Mouse (Mus musculus): ENCODE measurements around the gene Dhx40. TPM values are rescaled to one million over a fixed set of nuclear protein-coding genes. Genes with fewer than 3 reads are reported as not detected.

Gene Dhx40
- polyA plus RNA-seq, 1 experiment: 0.38 TPM

GRCm38 (mm10) chr11:86734241-86734939 lies 73.2 kb downstream of the Dhx40 start:
- TF ChIP-seq GATA1 (IDR thresholded peaks at IDR 0.05; ENCODE audit: low read length) (no peak), TAL1 (IDR thresholded peaks at IDR 0.05; ENCODE audit: low read length) (no peak)
- H3K4me3 ChIP-seq (replicated peaks): no peak overlapping the region
- H3K36me3 ChIP-seq (ENCODE audit: control insufficient read depth): peaks cover 97% of the 10 kb centered on the region
- H3K9me3 ChIP-seq (ENCODE audit: control insufficient read depth, low read length): no peaks in the 10 kb centered on the region
- H3K27me3 ChIP-seq (ENCODE audit: control insufficient read depth): no peaks in the 10 kb centered on the region
- H3K4me1 ChIP-seq (ENCODE audit: control insufficient read depth): peaks cover 36% of the 10 kb centered on the region

DNA sequence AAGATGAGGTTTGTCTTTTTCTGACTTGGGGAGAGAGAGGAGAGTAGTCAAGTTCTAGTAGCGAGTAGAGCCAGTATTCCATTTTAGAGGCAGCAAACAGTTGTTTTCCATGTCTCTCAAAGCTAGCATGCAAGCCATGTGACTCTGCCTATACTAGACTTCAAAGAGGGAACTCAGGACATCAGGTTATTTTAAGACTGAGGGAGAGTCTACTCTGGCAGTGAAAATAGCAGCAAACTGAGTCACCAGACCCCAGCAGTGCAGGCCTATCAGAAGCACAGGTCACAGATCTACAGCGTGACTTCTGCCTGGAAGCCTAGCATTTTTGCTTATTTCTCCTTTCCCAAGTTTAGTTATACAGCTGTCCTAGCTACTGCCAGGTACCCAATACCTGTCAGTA lies 76.1 kb downstream of the Dhx40 start:
- H3K4me3 ChIP-seq (replicated peaks): no peak overlapping the region
- peaks cover 99% of the 10 kb centered on the region for H3K36me3 ChIP-seq (ENCODE audit: control insufficient read depth)
- TF ChIP-seq GATA1 (IDR thresholded peaks at IDR 0.05; ENCODE audit: low read length): no peak
- TF ChIP-seq TAL1 (IDR thresholded peaks at IDR 0.05; ENCODE audit: low read length): no peak
- H3K9me3 ChIP-seq (ENCODE audit: control insufficient read depth, low read length): no peaks in the 10 kb centered on the region
- no peaks in the 10 kb centered on the region for H3K27me3 ChIP-seq (ENCODE audit: control insufficient read depth)
- H3K4me1 ChIP-seq (ENCODE audit: control insufficient read depth): peaks cover 9% of the 10 kb centered on the region

DNA sequence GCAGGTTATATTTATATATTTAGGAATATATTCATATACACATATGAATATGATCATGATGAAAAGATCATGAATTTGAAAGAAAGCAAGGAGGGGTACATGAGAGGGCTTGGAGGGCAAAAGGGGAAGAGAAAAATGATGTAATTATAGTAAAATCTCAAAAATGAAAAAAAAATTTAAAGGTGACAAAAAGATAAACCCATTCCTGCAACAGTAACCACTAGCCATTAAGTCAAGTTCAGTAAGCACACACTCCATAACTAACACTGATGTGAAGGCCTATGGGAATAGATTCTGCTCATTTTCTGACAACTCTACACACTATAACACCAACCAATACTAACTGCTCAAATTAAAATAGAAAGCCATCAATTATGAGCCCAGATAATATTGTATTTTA lies 81.9 kb downstream of the Dhx40 start:
- Histone ChIP-seq H3K9me3 (ENCODE audit: control insufficient read depth, low read length) (no peaks in the 10 kb centered on the region), H3K36me3 (ENCODE audit: control insufficient read depth) (peaks cover 100% of the 10 kb centered on the region), H3K27me3 (ENCODE audit: control insufficient read depth) (no peaks in the 10 kb centered on the region), H3K4me1 (ENCODE audit: control insufficient read depth) (no peaks in the 10 kb centered on the region), H3K4me3 (replicated peaks) (no peak overlapping the region)
- TF ChIP-seq GATA1 (IDR thresholded peaks at IDR 0.05; ENCODE audit: low read length) (no peak), TAL1 (IDR thresholded peaks at IDR 0.05; ENCODE audit: low read length) (no peak)

DNA sequence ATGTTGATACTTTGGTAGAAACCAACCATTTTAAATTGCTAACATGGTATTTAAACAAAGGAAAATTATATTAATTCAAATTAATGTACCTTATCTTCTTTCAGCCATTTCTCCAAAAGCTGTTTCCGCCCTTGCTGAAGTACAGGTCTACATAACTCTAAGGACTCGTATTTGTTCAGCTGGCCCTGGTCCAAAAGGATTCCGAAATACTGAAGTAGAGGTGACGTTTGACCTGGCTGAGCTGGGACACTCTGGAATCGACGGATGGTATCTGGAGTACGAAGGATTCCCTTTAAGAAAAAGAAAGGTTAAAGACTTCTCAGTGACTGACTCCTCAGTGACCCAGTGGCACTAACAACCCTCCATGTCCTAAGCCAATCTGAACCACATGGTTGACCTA lies 82.6 kb downstream of the Dhx40 start:
- H3K27me3 ChIP-seq (ENCODE audit: control insufficient read depth): no peaks in the 10 kb centered on the region
- no peaks in the 10 kb centered on the region for H3K9me3 ChIP-seq (ENCODE audit: control insufficient read depth, low read length)
- TF ChIP-seq TAL1 (IDR thresholded peaks at IDR 0.05; ENCODE audit: low read length) (no peak), GATA1 (IDR thresholded peaks at IDR 0.05; ENCODE audit: low read length) (no peak)
- H3K36me3 ChIP-seq (ENCODE audit: control insufficient read depth): peaks cover 100% of the 10 kb centered on the region
- no peak overlapping the region for H3K4me3 ChIP-seq (replicated peaks)
- no peaks in the 10 kb centered on the region for H3K4me1 ChIP-seq (ENCODE audit: control insufficient read depth)

DNA sequence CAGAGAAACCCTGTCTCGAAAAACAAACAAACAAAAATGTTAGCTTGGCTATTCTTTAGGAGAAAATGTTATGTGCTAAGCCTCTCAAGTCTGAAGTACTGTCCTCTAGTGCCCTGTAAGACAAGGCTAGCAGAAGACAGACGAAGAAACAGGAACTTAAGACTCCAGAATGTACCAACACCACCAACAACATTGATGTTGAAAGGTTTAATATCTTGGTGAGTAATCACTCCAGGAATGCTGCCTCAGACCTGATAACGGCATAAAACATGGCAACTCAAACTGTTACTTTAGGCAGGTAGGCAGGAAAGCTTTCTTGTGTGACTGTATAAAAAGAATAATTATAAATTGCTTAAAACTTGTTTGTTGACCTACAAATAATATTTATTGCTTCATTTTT lies 83.5 kb downstream of the Dhx40 start:
- peaks cover 100% of the 10 kb centered on the region for H3K36me3 ChIP-seq (ENCODE audit: control insufficient read depth)
- H3K9me3 ChIP-seq (ENCODE audit: control insufficient read depth, low read length): no peaks in the 10 kb centered on the region
- H3K27me3 ChIP-seq (ENCODE audit: control insufficient read depth): no peaks in the 10 kb centered on the region
- H3K4me3 ChIP-seq (replicated peaks): no peak overlapping the region
- no peaks in the 10 kb centered on the region for H3K4me1 ChIP-seq (ENCODE audit: control insufficient read depth)
- no peak for TF ChIP-seq TAL1 (IDR thresholded peaks at IDR 0.05; ENCODE audit: low read length)
- TF ChIP-seq GATA1 (IDR thresholded peaks at IDR 0.05; ENCODE audit: low read length): no peak

- Histone ChIP-seq H3K4me1 (ENCODE audit: control insufficient read depth) (no peaks in the 10 kb centered on the region), H3K36me3 (ENCODE audit: control insufficient read depth) (peaks cover 98% of the 10 kb centered on the region), H3K4me3 (replicated peaks) (no peak overlapping the region), H3K9me3 (ENCODE audit: control insufficient read depth, low read length) (no peaks in the 10 kb centered on the region), H3K27me3 (ENCODE audit: control insufficient read depth) (no peaks in the 10 kb centered on the region)
- no peak for TF ChIP-seq GATA1 (IDR thresholded peaks at IDR 0.05; ENCODE audit: low read length)
Observed at GRCm38 (mm10) chr11:86719390-86719789, 88.2 kb downstream of the Dhx40 start.

Other genes starting within 250 kb of the Dhx40 start
- gene Vmp1, start 123.9 kb downstream of the Dhx40 start, polyA plus RNA-seq (2012): 1.3 and 2.6 TPM in 2 replicates
- gene Ptrh2, start 123.8 kb downstream of the Dhx40 start, polyA plus RNA-seq (2012): 0.08 and 0.16 TPM in 2 replicates
- gene Cltc, start 50.2 kb downstream of the Dhx40 start, polyA plus RNA-seq (2012): 3.4 and 4.8 TPM in 2 replicates
- 0.01 TPM in 1 of 2 replicates, not detected in the other for gene Ypel2, start 186.0 kb upstream of the Dhx40 start, polyA plus RNA-seq (2012)